Mouse (Mus musculus) liver, adult 2 months (tissue): Measurements from ENCODE around the gene Cks1b. TPM values are rescaled to one million over a fixed set of nuclear protein-coding genes. Genes with fewer than 3 reads are reported as not detected.

Source experiments
- DNase-seq: peaks from one replicate; pipeline ENCODE4 v3.0.0-alpha.2; 2011; ENCODE audit warnings: low read depth, low spot score; ENCODE audit errors: extremely low read depth
- H3K27ac ChIP-seq: fragments of 200-500 bp; replicated peaks from 2 replicates; pipeline ENCODE4 v1.5.1; 2012; ENCODE audit warnings: low read depth, mild to moderate bottlenecking, control low read depth, inconsistent platforms, low read length; ENCODE audit not compliant: insufficient read depth
- H3K27me3 ChIP-seq: fragments of 200-500 bp; 2 replicates; pipeline ENCODE4 v1.6.1; 2012; ENCODE audit warnings: mild to moderate bottlenecking, moderate library complexity, low read length, inconsistent platforms; ENCODE audit not compliant: control insufficient read depth, insufficient read depth
- H3K36me3 ChIP-seq: fragments of 200-500 bp; 2 replicates; pipeline ENCODE4 v1.6.1; 2012; ENCODE audit warnings: low read length, inconsistent platforms; ENCODE audit not compliant: control insufficient read depth, insufficient read depth
- H3K4me1 ChIP-seq: fragments of 200-500 bp; 2 replicates; pipeline ENCODE4 v1.6.1; 2011; ENCODE audit warnings: low read length; ENCODE audit not compliant: control insufficient read depth, insufficient read depth
- H3K4me3 ChIP-seq: fragments of 200-500 bp; 2 replicates; pipeline ENCODE4 v1.5.1; 2011; ENCODE audit warnings: low read depth, mild to moderate bottlenecking, control low read depth, low read length, moderate library complexity; ENCODE audit not compliant: insufficient read depth
- H3K79me2 ChIP-seq: fragments of 200-500 bp; 2 replicates; pipeline ENCODE4 v1.6.1; 2012; ENCODE audit warnings: inconsistent platforms, mild to moderate bottlenecking, low read length, moderate library complexity; ENCODE audit not compliant: control insufficient read depth, insufficient read depth
- H3K9ac ChIP-seq: fragments of 200-500 bp; 2 replicates; pipeline ENCODE4 v1.6.1; 2012; ENCODE audit warnings: low read depth, mild to moderate bottlenecking, control low read depth, inconsistent platforms, low read length
- CTCF ChIP-seq: fragments of 200-500 bp; IDR thresholded peaks from 2 replicates; pipeline ENCODE4 v1.5.1; 2011; ENCODE audit warnings: low read depth, low read length, control low read depth
- POLR2A ChIP-seq: fragments of 200-500 bp; IDR thresholded peaks from 2 replicates; pipeline ENCODE4 v1.6.1; 2011; ENCODE audit warnings: low read length, control low read depth; ENCODE audit not compliant: insufficient read depth; ENCODE audit errors: extremely low read depth
- WGBS: fragments of 180-500 bp; shearing (Covaris S2); methylation state at CpG from one replicate; pipeline ENCODE4 v1.1.7; 2018; 5-methylcytosine and 5-hydroxymethylcytosine counted together
- polyA plus RNA-seq: library from polyadenylated mRNA; depleted of rRNA; stranded (reverse); fragments of >200 nt; gene quantifications from 2 replicates; pipeline ENCODE4 v1.2.3, GENCODE M21; 2012
- total RNA-seq: library from RNA; depleted of rRNA; stranded (reverse); fragments of >200 nt; gene quantifications from 2 replicates; pipeline ENCODE4 v1.2.3, GENCODE M21; 2014

Gene Cks1b
- total and polyA plus RNA-seq, 2 experiments, result 3.0 to 11.0 TPM

DNA sequence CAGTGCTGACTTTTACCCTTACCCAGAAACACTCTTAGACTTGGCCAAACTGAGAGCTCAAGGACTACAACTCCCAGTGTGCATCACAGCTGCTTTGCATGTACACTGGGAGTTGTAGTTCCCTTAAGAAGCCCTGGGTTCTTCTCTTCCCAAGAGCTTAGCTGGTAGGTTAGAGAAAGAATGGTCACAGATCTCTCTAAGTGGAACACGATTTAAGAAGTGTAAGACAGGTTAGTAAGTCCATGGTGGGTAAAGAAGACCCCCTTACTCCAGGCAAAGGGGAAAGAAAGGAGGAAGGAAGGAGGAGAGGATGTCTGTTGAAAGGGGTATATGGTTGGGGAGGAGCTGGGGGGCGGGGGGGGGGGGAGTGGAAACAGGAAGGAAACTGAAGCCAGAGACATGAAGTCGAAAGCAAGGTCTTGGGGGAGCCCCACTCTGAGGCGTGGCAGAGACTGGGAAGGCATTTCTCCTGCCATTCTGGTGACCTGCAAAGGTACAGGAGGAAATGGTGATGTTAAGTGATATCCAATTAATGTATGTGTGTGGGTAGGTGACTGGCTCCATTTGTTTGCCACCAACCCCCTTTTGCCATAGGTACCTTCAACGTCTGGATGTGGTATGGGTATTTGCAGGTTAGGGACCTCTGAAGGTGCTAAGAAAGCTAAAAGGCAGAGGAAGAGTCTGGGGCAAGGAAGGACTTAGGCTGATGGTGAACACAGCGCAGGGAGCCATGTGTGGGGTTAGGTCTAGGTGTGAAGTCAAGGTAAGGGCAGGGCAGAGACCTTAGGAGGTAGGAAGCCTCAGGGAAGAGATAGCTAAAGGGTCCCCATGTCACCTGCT, 29.1 kb downstream of the Cks1b start:
- Histone ChIP-seq H3K9ac (no peak overlapping the region), H3K4me1 (peaks cover 32% of the 10 kb centered on the region), H3K27ac (peak overlapping the region; percentile 10), H3K79me2 (peaks cover 74% of the 10 kb centered on the region), H3K4me3 (no peak overlapping the region), H3K36me3 (peaks cover 2% of the 10 kb centered on the region; the same call in 1 of the 2 replicates), H3K27me3 (no peaks in the 10 kb centered on the region)
- DNase-seq, result peak; percentile 48
- TF ChIP-seq POLR2A (no peak), CTCF (no peak)
- 55% methylated on average over 6 of the region's 6 CpGs for WGBS

DNA sequence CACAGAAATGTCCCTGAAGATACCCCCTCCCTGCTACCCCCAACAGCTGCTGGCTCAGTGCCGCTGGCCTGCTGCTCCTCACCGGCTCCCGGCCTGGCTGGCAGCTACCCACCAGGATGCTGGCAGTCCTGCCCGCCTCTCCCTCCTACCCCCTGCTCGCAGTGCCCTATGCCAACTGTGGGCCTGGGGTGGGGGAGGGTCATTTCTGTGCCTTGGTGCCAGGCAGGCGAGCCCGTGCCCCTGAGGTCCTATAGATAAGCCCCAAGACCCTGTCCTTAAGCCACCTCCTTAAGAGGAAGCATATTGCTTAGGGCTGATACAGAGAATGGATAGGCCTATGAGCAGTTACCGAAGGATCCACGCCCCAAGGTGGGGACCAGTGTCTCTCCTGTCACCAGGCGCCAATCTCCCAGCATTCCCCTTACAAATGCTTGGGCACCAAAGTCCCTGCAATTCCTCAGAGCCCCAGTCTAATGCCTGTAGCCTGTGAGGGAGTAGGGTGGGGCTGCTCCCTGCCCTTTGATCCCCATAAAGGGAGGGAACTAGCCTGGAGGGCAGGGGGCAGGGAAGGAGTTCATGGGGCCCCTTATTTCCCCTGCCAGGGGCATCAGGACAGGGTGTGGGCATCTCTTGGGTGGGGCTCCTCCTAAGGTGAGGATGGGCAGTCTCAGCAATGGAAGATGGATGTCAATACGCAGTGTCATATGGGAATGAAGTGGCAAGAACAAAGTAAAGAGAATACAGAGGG, 29.9 kb downstream of the Cks1b start:
- peak; percentile 50 for DNase-seq

DNA sequence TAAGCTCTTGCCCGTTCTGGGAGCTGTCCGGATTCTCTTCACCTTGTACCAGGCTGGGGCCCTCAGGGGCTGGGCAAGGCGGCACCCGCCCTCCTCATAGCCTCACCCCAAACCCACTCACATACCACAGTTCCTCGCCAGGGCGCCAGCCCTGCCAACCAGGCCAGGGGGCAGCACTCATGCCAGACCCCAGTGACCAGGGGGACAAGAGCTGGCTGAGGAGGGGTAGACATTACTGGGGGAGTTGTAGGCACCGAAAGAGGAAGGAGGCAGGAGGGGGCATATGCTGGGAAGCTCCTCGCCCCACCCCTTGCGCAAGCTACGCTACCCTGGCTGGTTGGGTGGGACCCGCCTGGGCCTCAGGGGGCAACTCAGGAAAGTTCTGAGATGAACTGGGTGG, 30.6 kb downstream of the Cks1b start:
- TF ChIP-seq POLR2A (no peak), CTCF (no peak)
- no peak overlapping the region for H3K27ac ChIP-seq
- DNase-seq, result no peak

More for the DNA sequence above, 29.9 kb downstream of the Cks1b start:
- Histone ChIP-seq H3K4me3 (no peak overlapping the region), H3K4me1 (peaks cover 32% of the 10 kb centered on the region), H3K27ac (peak overlapping the region; percentile 10), H3K79me2 (peaks cover 80% of the 10 kb centered on the region), H3K27me3 (no peaks in the 10 kb centered on the region), H3K36me3 (peaks cover 2% of the 10 kb centered on the region; the same call in 1 of the 2 replicates), H3K9ac (no peak overlapping the region)
- WGBS, result 40% methylated on average over 11 of the region's 11 CpGs
- TF ChIP-seq POLR2A, result no peak
- TF ChIP-seq CTCF, result no peak

GRCm38 (mm10) chr3:89386438-89387420, 31.5 kb downstream of the Cks1b start:
- 82% methylated on average over 17 of the region's 17 CpGs for WGBS
- peaks cover 32% of the 10 kb centered on the region for H3K4me1 ChIP-seq
- H3K4me3 ChIP-seq, result peak overlapping the region; percentile 8; the same call in 1 of the 2 replicates
- TF ChIP-seq CTCF (no peak), POLR2A (no peak)
- H3K27ac ChIP-seq, result no peak overlapping the region
- H3K27me3 ChIP-seq, result no peaks in the 10 kb centered on the region
- peaks cover 2% of the 10 kb centered on the region; the same call in 1 of the 2 replicates for H3K36me3 ChIP-seq
- peaks cover 71% of the 10 kb centered on the region for H3K79me2 ChIP-seq
- no peak overlapping the region for H3K9ac ChIP-seq
- no peak for DNase-seq

More for the DNA sequence above, 30.6 kb downstream of the Cks1b start:
- Histone ChIP-seq H3K4me1 (peaks cover 32% of the 10 kb centered on the region), H3K4me3 (no peak overlapping the region), H3K79me2 (peaks cover 76% of the 10 kb centered on the region), H3K27me3 (no peaks in the 10 kb centered on the region), H3K9ac (0 out of 2 replicates have a peak overlapping the region, but pooled peaks have one; percentile 6), H3K36me3 (peaks cover 2% of the 10 kb centered on the region; the same call in 1 of the 2 replicates)
- 84% methylated on average over 11 of the region's 11 CpGs for WGBS

DNA sequence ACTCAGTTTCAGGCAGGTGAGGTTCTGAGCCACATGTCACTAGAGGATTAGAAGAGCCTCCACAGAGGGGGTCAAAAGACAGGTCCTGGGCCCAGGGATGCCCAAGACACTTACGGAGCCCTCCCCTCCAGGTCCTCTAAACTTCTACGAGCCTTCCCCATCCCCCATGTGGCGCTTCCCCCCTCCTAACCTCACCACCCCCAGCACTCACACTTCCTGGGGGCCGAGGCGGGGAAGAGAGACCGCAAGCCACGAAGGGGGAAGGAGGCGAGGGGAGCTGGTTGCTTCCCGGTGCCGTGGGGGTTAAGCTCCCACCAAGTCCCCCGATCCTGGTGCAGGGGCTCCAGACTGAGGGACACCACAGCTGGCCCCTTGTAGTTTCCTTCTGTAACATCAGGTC, 32.7 kb downstream of the Cks1b start:
- Histone ChIP-seq H3K4me3 (no peak overlapping the region), H3K27ac (no peak overlapping the region), H3K27me3 (no peaks in the 10 kb centered on the region), H3K4me1 (peaks cover 25% of the 10 kb centered on the region), H3K36me3 (peaks cover 2% of the 10 kb centered on the region; the same call in 1 of the 2 replicates), H3K79me2 (peaks cover 60% of the 10 kb centered on the region), H3K9ac (no peak overlapping the region)
- 82% methylated on average over 11 of the region's 11 CpGs for WGBS
- no peak for DNase-seq
- TF ChIP-seq CTCF (no peak), POLR2A (no peak)
